Mouse (Mus musculus): ENCODE results near the gene Agtpbp1. TPM values are rescaled to one million over a fixed set of nuclear protein-coding genes. Genes with fewer than 3 reads are reported as not detected.

The Agtpbp1 gene
- total RNA-seq, 2 experiments from 2014 or later: 45.5 to 83.4 TPM

- ATAC-seq (replicated peaks; ENCODE audit: low FRiP score, poor library complexity, severe bottlenecking): peak; percentile 39
Measured at GRCm38 (mm10) chr13:59584481-59584880, 546 bp downstream of the Agtpbp1 start.

GRCm38 (mm10) chr13:59580954-59581353 lies 4.1 kb downstream of the Agtpbp1 start:
- no peak for ATAC-seq (replicated peaks; ENCODE audit: low FRiP score, poor library complexity, severe bottlenecking)

- ATAC-seq (replicated peaks; ENCODE audit: low FRiP score, poor library complexity, severe bottlenecking): no peak
Measured at GRCm38 (mm10) chr13:59572549-59572948, 12.5 kb downstream of the Agtpbp1 start.

- no peak for ATAC-seq (replicated peaks; ENCODE audit: low FRiP score, poor library complexity, severe bottlenecking)
Measured at GRCm38 (mm10) chr13:59571107-59571506, 13.9 kb downstream of the Agtpbp1 start.

- ATAC-seq (replicated peaks; ENCODE audit: low FRiP score, poor library complexity, severe bottlenecking): no peak
Measured at GRCm38 (mm10) chr13:59565945-59566520, 19.0 kb downstream of the Agtpbp1 start.

- ATAC-seq (replicated peaks; ENCODE audit: low FRiP score, poor library complexity, severe bottlenecking): no peak
Measured at GRCm38 (mm10) chr13:59564923-59565322, 20.1 kb downstream of the Agtpbp1 start.

GRCm38 (mm10) chr13:59564505-59564904 lies 20.5 kb downstream of the Agtpbp1 start:
- ATAC-seq (replicated peaks; ENCODE audit: low FRiP score, poor library complexity, severe bottlenecking): no peak

GRCm38 (mm10) chr13:59562471-59562870 lies 22.6 kb downstream of the Agtpbp1 start:
- ATAC-seq (replicated peaks; ENCODE audit: low FRiP score, poor library complexity, severe bottlenecking): no peak

GRCm38 (mm10) chr13:59558776-59559175 lies 26.3 kb downstream of the Agtpbp1 start:
- ATAC-seq (replicated peaks; ENCODE audit: low FRiP score, poor library complexity, severe bottlenecking): no peak

- peak; percentile 83 for ATAC-seq (replicated peaks; ENCODE audit: low FRiP score, poor library complexity, severe bottlenecking)
Measured at GRCm38 (mm10) chr13:59557185-59557985, 27.6 kb downstream of the Agtpbp1 start.

GRCm38 (mm10) chr13:59556670-59557069 lies 28.4 kb downstream of the Agtpbp1 start:
- peak; percentile 90 for ATAC-seq (replicated peaks; ENCODE audit: low FRiP score, poor library complexity, severe bottlenecking)

- ATAC-seq (replicated peaks; ENCODE audit: low FRiP score, poor library complexity, severe bottlenecking): no peak
Measured at GRCm38 (mm10) chr13:59555613-59556192, 29.3 kb downstream of the Agtpbp1 start.

- ATAC-seq (replicated peaks; ENCODE audit: low FRiP score, poor library complexity, severe bottlenecking): no peak
Measured at GRCm38 (mm10) chr13:59554772-59555505, 30.1 kb downstream of the Agtpbp1 start.

GRCm38 (mm10) chr13:59552751-59553150 lies 32.3 kb downstream of the Agtpbp1 start:
- no peak for ATAC-seq (replicated peaks; ENCODE audit: low FRiP score, poor library complexity, severe bottlenecking)

- ATAC-seq (replicated peaks; ENCODE audit: low FRiP score, poor library complexity, severe bottlenecking): no peak
Measured at GRCm38 (mm10) chr13:59552286-59552685, 32.7 kb downstream of the Agtpbp1 start.

GRCm38 (mm10) chr13:59549318-59549798 lies 35.7 kb downstream of the Agtpbp1 start:
- no peak for ATAC-seq (replicated peaks; ENCODE audit: low FRiP score, poor library complexity, severe bottlenecking)

GRCm38 (mm10) chr13:59547716-59548115 lies 37.3 kb downstream of the Agtpbp1 start:
- ATAC-seq (replicated peaks; ENCODE audit: low FRiP score, poor library complexity, severe bottlenecking): no peak

- no peak for ATAC-seq (replicated peaks; ENCODE audit: low FRiP score, poor library complexity, severe bottlenecking)
Measured at GRCm38 (mm10) chr13:59547091-59547490, 37.9 kb downstream of the Agtpbp1 start.

- ATAC-seq (replicated peaks; ENCODE audit: low FRiP score, poor library complexity, severe bottlenecking): no peak
Measured at GRCm38 (mm10) chr13:59542411-59542810, 42.6 kb downstream of the Agtpbp1 start.

- no peak for ATAC-seq (replicated peaks; ENCODE audit: low FRiP score, poor library complexity, severe bottlenecking)
Measured at GRCm38 (mm10) chr13:59540030-59540429, 45.0 kb downstream of the Agtpbp1 start.
